ENCODE assay signal across 27 mouse cellular contexts in the genomic region with DNA sequence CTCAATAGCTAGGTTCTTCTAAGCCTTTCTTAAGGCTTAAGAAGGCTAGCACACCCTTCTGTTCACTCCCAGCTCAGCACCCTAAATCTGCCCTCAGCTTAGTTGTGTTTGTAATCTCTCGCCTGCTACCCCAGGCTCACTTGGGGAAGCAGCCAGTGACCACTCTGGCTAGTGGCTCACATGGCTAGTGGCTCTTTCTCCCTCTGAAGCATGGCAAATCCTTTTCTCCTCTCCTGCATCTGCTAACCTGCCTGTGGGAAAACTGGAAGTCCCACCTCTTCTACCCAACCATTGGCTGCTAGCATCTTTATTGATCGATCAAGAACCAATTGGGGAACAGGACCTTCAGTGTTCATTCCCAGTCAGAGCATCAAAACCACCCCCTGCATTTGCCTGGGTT. TPM values are rescaled to one million over a fixed set of nuclear protein-coding genes. Genes with fewer than 3 reads are reported as not detected.
A peak's percentile ranks its signal among the peaks of the same experiment; 100 is the strongest.
DNase-seq lines count a peak whose midpoint lies in the region; ATAC-seq and TF ChIP-seq lines count a peak whose summit lies in the region.
"Had no signal": no experiment of that assay in that cellular context is flagged by ENCODE, and none has a peak within 500 bp of the region (broad histone marks: within the 10 kb centered on the region; RNA-seq: fewer than 3 reads in every experiment).

No protein-coding gene starts in this region.

- peaks cover 20% of the 10 kb centered on the region for H3K4me1 ChIP-seq in forebrain, embryonic 10.5 days
- peaks cover 5% of the 10 kb centered on the region for H3K4me1 ChIP-seq in forebrain, embryonic 15.5 days
- H3K4me1 ChIP-seq in midbrain, embryonic 11.5 days (ENCODE audit: control insufficient read depth, insufficient read depth, low read length) = 0 out of 2 replicates have a peak, but pooled peaks cover 2% of the 10 kb centered on the region
- H3K4me1 ChIP-seq in midbrain, postnatal 0 days (ENCODE audit: insufficient read depth, low read length) = 0 out of 2 replicates have a peak, but pooled peaks cover 3% of the 10 kb centered on the region

- 58% methylated on average over 2 of the region's 2 CpGs for WGBS in forebrain, embryonic 10.5 days
- WGBS in forebrain, embryonic 15.5 days = 58% methylated on average over 2 of the region's 2 CpGs
- WGBS in midbrain, embryonic 11.5 days = 54% methylated on average over 2 of the region's 2 CpGs
- 48% methylated on average over 2 of the region's 2 CpGs for WGBS in midbrain, postnatal 0 days

- H3K4me3 ChIP-seq in forebrain, embryonic 10.5 days = no peak overlapping the region
- H3K4me3 ChIP-seq in forebrain, embryonic 15.5 days = no peak overlapping the region
- H3K4me3 ChIP-seq in midbrain, embryonic 11.5 days (ENCODE audit: low read depth, low read length) = no peak overlapping the region
- H3K4me3 ChIP-seq in midbrain, postnatal 0 days (ENCODE audit: low read depth, low read length) = no peak overlapping the region
- H3K4me3 ChIP-seq: embryonic facial prominence, embryonic 15.5 days; left cerebral cortex, adult 2 months; limb, embryonic 15.5 days; stomach, embryonic 15.5 days had no signal

- no peak for DNase-seq in forebrain, embryonic 10.5 days (ENCODE audit: extremely low spot score, low spot score)
- DNase-seq in midbrain, embryonic 11.5 days (ENCODE audit: low spot score, missing footprints) = peak; percentile 75
- DNase-seq in midbrain, postnatal 0 days (ENCODE audit: low spot score) = no peak
- peak; percentile 63 for DNase-seq in ZHBTc4 (ENCODE audit: low read depth, low spot score)
- DNase-seq in retina, postnatal 1 day = peak; percentile 61
- no peak for DNase-seq in thymus, postnatal 36 days
- DNase-seq in cerebellum, postnatal 10 days = no peak
- DNase-seq: adrenal gland, postnatal 25 days; cerebellum, adult 11 months; cerebellum, adult 9-11 months; gastrocnemius, postnatal 36 days; kidney, adult 18-20 months; layer of hippocampus, adult 9-11 months; left cerebral cortex, postnatal 4 days; lung, embryonic 14.5 days; right cerebral cortex, adult 18-20 months; thymus, postnatal 25 days had no signal

- no peak overlapping the region for H3K4me2 ChIP-seq in forebrain, embryonic 15.5 days (replicated peaks)
- H3K4me2 ChIP-seq in midbrain, embryonic 11.5 days = no peak overlapping the region
- no peak overlapping the region for H3K4me2 ChIP-seq in midbrain, postnatal 0 days (ENCODE audit: low read depth, low read length, poor library complexity, severe bottlenecking)
- H3K4me2 ChIP-seq: embryonic facial prominence, embryonic 15.5 days; limb, embryonic 15.5 days; lung, embryonic 14.5 days; stomach, embryonic 15.5 days had no signal

- no peak overlapping the region for H3K9ac ChIP-seq in forebrain, embryonic 15.5 days (replicated peaks)
- H3K9ac ChIP-seq in midbrain, embryonic 11.5 days (ENCODE audit: low read length) = no peak overlapping the region
- H3K9ac ChIP-seq in midbrain, postnatal 0 days (replicated peaks; ENCODE audit: low read length, poor library complexity, severe bottlenecking) = no peak overlapping the region
- H3K9ac ChIP-seq: embryonic facial prominence, embryonic 15.5 days; limb, embryonic 15.5 days; liver, embryonic 14.5 days; lung, embryonic 14.5 days; stomach, embryonic 15.5 days had no signal

- H3K27ac ChIP-seq in forebrain, embryonic 10.5 days = peak overlapping the region; percentile 44; the same call in 1 of the 2 replicates
- H3K27ac ChIP-seq in forebrain, embryonic 15.5 days (replicated peaks) = no peak overlapping the region
- H3K27ac ChIP-seq in midbrain, embryonic 11.5 days (ENCODE audit: low read depth, low read length) = no peak overlapping the region
- no peak overlapping the region for H3K27ac ChIP-seq in midbrain, postnatal 0 days (ENCODE audit: low read depth, low read length)
- H3K27ac ChIP-seq: embryonic facial prominence, embryonic 15.5 days; kidney, postnatal 0 days; left cerebral cortex, adult 2 months; limb, embryonic 15.5 days; liver, embryonic 14.5 days; stomach, embryonic 15.5 days had no signal

- no peaks in the 10 kb centered on the region for H3K9me3 ChIP-seq in forebrain, embryonic 10.5 days
- no peaks in the 10 kb centered on the region for H3K9me3 ChIP-seq in forebrain, embryonic 15.5 days
- H3K9me3 ChIP-seq in midbrain, embryonic 11.5 days (ENCODE audit: control insufficient read depth, low read length) = no peaks in the 10 kb centered on the region
- H3K9me3 ChIP-seq in midbrain, postnatal 0 days (ENCODE audit: low read length) = no peaks in the 10 kb centered on the region
- H3K9me3 ChIP-seq: embryonic facial prominence, embryonic 15.5 days; limb, embryonic 15.5 days; stomach, embryonic 15.5 days had no signal

- no peak for ATAC-seq in forebrain, embryonic 15.5 days (replicated peaks)
- 0 out of 2 replicates have a peak, but pooled peaks have one; percentile 42 for ATAC-seq in midbrain, embryonic 11.5 days (ENCODE audit: low FRiP score)
- no peak for ATAC-seq in midbrain, postnatal 0 days (ENCODE audit: low FRiP score)
- ATAC-seq: CD4-positive, CD25-positive, alpha-beta regulatory T cell, adult 4 months; inflammation-experienced regulatory T-cells, adult 6 months had no signal

- H3K36me3 ChIP-seq in forebrain, embryonic 10.5 days (replicated peaks) = no peaks in the 10 kb centered on the region
- H3K36me3 ChIP-seq in forebrain, embryonic 15.5 days = no peaks in the 10 kb centered on the region
- no peaks in the 10 kb centered on the region for H3K36me3 ChIP-seq in midbrain, embryonic 11.5 days (ENCODE audit: control insufficient read depth, insufficient read depth, low read length)
- no peaks in the 10 kb centered on the region for H3K36me3 ChIP-seq in midbrain, postnatal 0 days (ENCODE audit: insufficient read depth, low read length)
- H3K36me3 ChIP-seq: embryonic facial prominence, embryonic 15.5 days; limb, embryonic 15.5 days; stomach, embryonic 15.5 days had no signal

- TF ChIP-seq CTCF in midbrain, postnatal 0 days (IDR thresholded peaks at IDR 0.05) = no peak

- no peaks in the 10 kb centered on the region for H3K27me3 ChIP-seq in forebrain, embryonic 10.5 days (ENCODE audit: poor library complexity, severe bottlenecking)
- H3K27me3 ChIP-seq in forebrain, embryonic 15.5 days = no peaks in the 10 kb centered on the region
- H3K27me3 ChIP-seq in midbrain, embryonic 11.5 days (ENCODE audit: control insufficient read depth, insufficient read depth, low read length) = no peaks in the 10 kb centered on the region
- no peaks in the 10 kb centered on the region for H3K27me3 ChIP-seq in midbrain, postnatal 0 days (ENCODE audit: insufficient read depth, low read length)
- H3K27me3 ChIP-seq: embryonic facial prominence, embryonic 15.5 days; limb, embryonic 15.5 days; stomach, embryonic 15.5 days had no signal

RNA-seq across cellular contexts. Expression of a gene that starts 5.5 kb away (rescaled TPM):
- 4.3 and 4.9 TPM in 2 replicates for polyA plus RNA-seq in forebrain, embryonic 10.5 days (2016; fragmentation: Nextera tagmentation; extraction: Ambion mirVana)
- 8.7 and 10.5 TPM in 2 replicates for polyA plus RNA-seq in forebrain, embryonic 15.5 days (2015; fragmentation: Nextera tagmentation; extraction: Ambion mirVana)
- polyA plus RNA-seq in midbrain, embryonic 11.5 days (2014; fragmentation: Nextera tagmentation; extraction: Ambion mirVana) = 6.4 and 7.6 TPM in 2 replicates
- total RNA-seq in midbrain, postnatal 0 days (2014; rRNA removed) = 9.1 and 11.0 TPM in 2 replicates
- 6.8 and 7.3 TPM in 2 replicates for polyA plus RNA-seq in midbrain, postnatal 0 days (2015; fragmentation: Nextera tagmentation; extraction: Ambion mirVana)

RNA-seq across cellular contexts. Expression of a gene that starts 43.0 kb away (rescaled TPM):
- polyA plus RNA-seq in forebrain, embryonic 10.5 days (2016; fragmentation: Nextera tagmentation; extraction: Ambion mirVana) = 3.5 and 5.8 TPM in 2 replicates
- 4.5 and 6.5 TPM in 2 replicates for polyA plus RNA-seq in forebrain, embryonic 15.5 days (2015; fragmentation: Nextera tagmentation; extraction: Ambion mirVana)
- 5.0 and 6.0 TPM in 2 replicates for polyA plus RNA-seq in midbrain, embryonic 11.5 days (2014; fragmentation: Nextera tagmentation; extraction: Ambion mirVana)
- 3.0 and 3.5 TPM in 2 replicates for total RNA-seq in midbrain, postnatal 0 days (2014; rRNA removed)
- 3.5 and 5.4 TPM in 2 replicates for polyA plus RNA-seq in midbrain, postnatal 0 days (2015; fragmentation: Nextera tagmentation; extraction: Ambion mirVana)
- total RNA-seq: MEL had no signal

Comparison
In these comparisons a context has a peak if more than half of its experiments do, and no peak if none do; other contexts are left out.
1. DNase-seq: peak in midbrain, embryonic 11.5 days (single experiment), ZHBTc4 (single experiment) and retina, postnatal 1 day (single experiment); none in forebrain, embryonic 10.5 days (single experiment), midbrain, postnatal 0 days (single experiment), thymus, postnatal 36 days (0 of 2) and cerebellum, postnatal 10 days (0 of 2).